In the genomic region with DNA sequence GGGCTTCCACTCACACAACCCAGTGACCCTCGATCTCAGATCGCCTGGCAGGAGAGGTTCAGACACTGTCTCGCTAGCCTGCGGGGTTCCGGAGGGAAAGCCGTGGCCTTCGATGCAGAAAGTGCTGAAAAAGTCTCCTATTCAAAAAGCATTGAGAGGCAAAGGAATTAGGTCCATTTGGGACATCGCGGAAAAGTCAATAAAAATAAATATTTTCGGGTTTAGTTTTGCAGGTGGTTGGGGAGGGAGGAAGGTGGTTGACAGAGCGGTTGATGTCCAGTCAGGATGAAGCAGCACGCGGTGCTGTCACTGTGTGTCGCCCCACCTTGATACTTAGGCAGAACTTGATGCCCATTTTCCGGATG, we compare ENCODE assay signal across 7 mouse cellular contexts. TPM values are rescaled to one million over a fixed set of nuclear protein-coding genes. Genes with fewer than 3 reads are reported as not detected.
A peak's percentile ranks its signal among the peaks of the same experiment; 100 is the strongest.
DNase-seq lines count a peak whose midpoint lies in the region; ATAC-seq and TF ChIP-seq lines count a peak whose summit lies in the region.

No protein-coding gene starts in this region.

- no peaks in the 10 kb centered on the region for H3K9me3 ChIP-seq in lung, embryonic 16.5 days (ENCODE audit: control insufficient read depth, low read length)
- H3K9me3 ChIP-seq in forebrain, embryonic 13.5 days (replicated peaks), result no peaks in the 10 kb centered on the region
- H3K9me3 ChIP-seq in limb, embryonic 13.5 days, result no peaks in the 10 kb centered on the region
- H3K9me3 ChIP-seq in stomach, embryonic 14.5 days (ENCODE audit: control insufficient read depth, low read depth, low read length), result no peaks in the 10 kb centered on the region

- TF ChIP-seq CTCF in cerebellum, adult 2 months (IDR thresholded peaks at IDR 0.05; ENCODE audit: borderline replicate concordance, insufficient read depth, low read depth, low read length), result no peak

- H3K9ac ChIP-seq in lung, embryonic 16.5 days (ENCODE audit: low read length), result no peak overlapping the region
- H3K9ac ChIP-seq in forebrain, embryonic 13.5 days, result no peak overlapping the region
- peak overlapping the region; percentile 73 for H3K9ac ChIP-seq in limb, embryonic 13.5 days
- H3K9ac ChIP-seq in stomach, embryonic 14.5 days (replicated peaks; ENCODE audit: low read depth, low read length), result no peak overlapping the region

- no peak for DNase-seq in lung, postnatal 36 days
- DNase-seq in adrenal gland, adult 8-10 months, result no peak
- DNase-seq in cerebellum, adult 2 months, result no peak

- no peaks in the 10 kb centered on the region for H3K36me3 ChIP-seq in lung, embryonic 16.5 days (ENCODE audit: control insufficient read depth, insufficient read depth, low read length)
- H3K36me3 ChIP-seq in forebrain, embryonic 13.5 days (ENCODE audit: poor library complexity, severe bottlenecking), result no peaks in the 10 kb centered on the region
- H3K36me3 ChIP-seq in limb, embryonic 13.5 days, result no peaks in the 10 kb centered on the region
- no peaks in the 10 kb centered on the region for H3K36me3 ChIP-seq in stomach, embryonic 14.5 days (ENCODE audit: control insufficient read depth, insufficient read depth, low read length)

- no peak for TF ChIP-seq POLR2A in cerebellum, adult 2 months (IDR thresholded peaks at IDR 0.05; ENCODE audit: borderline replicate concordance, insufficient read depth, low read length)

- 1% methylated on average over 15 of the region's 15 CpGs for WGBS in lung, embryonic 16.5 days
- WGBS in forebrain, embryonic 13.5 days, result under 1% methylated on average over 15 of the region's 15 CpGs
- under 1% methylated on average over 15 of the region's 15 CpGs for WGBS in limb, embryonic 13.5 days
- 1% methylated on average over 15 of the region's 15 CpGs for WGBS in stomach, embryonic 14.5 days
- WGBS in cerebellum, adult 2 months, result 2% methylated on average over 15 of the region's 15 CpGs

- ATAC-seq in lung, embryonic 16.5 days (ENCODE audit: low read depth), result no peak
- no peak for ATAC-seq in forebrain, embryonic 13.5 days
- no peak for ATAC-seq in limb, embryonic 13.5 days (ENCODE audit: low FRiP score, low read depth)
- ATAC-seq in stomach, embryonic 14.5 days (ENCODE audit: insufficient number of reproducible peaks, insufficient read depth, low FRiP score, low read depth), result no peak

- H3K27me3 ChIP-seq in lung, embryonic 16.5 days (ENCODE audit: control insufficient read depth, insufficient read depth, low read depth, low read length), result peaks cover 89% of the 10 kb centered on the region
- H3K27me3 ChIP-seq in forebrain, embryonic 13.5 days, result peaks cover 93% of the 10 kb centered on the region
- H3K27me3 ChIP-seq in limb, embryonic 13.5 days, result peaks cover 94% of the 10 kb centered on the region
- peaks cover 57% of the 10 kb centered on the region for H3K27me3 ChIP-seq in stomach, embryonic 14.5 days (ENCODE audit: control insufficient read depth, insufficient read depth, low read length)
- peaks cover 16% of the 10 kb centered on the region; the same call in 1 of the 2 replicates for H3K27me3 ChIP-seq in cerebellum, adult 2 months (ENCODE audit: control insufficient read depth, insufficient read depth, low read length)

- H3K4me2 ChIP-seq in lung, embryonic 16.5 days (ENCODE audit: low read depth, low read length), result peak overlapping the region; percentile 52
- H3K4me2 ChIP-seq in forebrain, embryonic 13.5 days, result peak overlapping the region; percentile 77
- peak overlapping the region; percentile 80 for H3K4me2 ChIP-seq in limb, embryonic 13.5 days (replicated peaks)
- peak overlapping the region; percentile 68 for H3K4me2 ChIP-seq in stomach, embryonic 14.5 days (replicated peaks; ENCODE audit: low read depth, low read length)

- peak overlapping the region; percentile 34 for H3K4me3 ChIP-seq in lung, embryonic 16.5 days (ENCODE audit: low read length)
- H3K4me3 ChIP-seq in forebrain, embryonic 13.5 days, result peak overlapping the region; percentile 44
- peak overlapping the region; percentile 54 for H3K4me3 ChIP-seq in limb, embryonic 13.5 days
- H3K4me3 ChIP-seq in stomach, embryonic 14.5 days (ENCODE audit: low read depth, low read length), result peak overlapping the region; percentile 26
- no peak overlapping the region for H3K4me3 ChIP-seq in cerebellum, adult 2 months (replicated peaks; ENCODE audit: insufficient read depth, low read depth, low read length)

- H3K4me1 ChIP-seq in lung, embryonic 16.5 days (replicated peaks; ENCODE audit: control insufficient read depth, insufficient read depth, low read length), result peaks cover 19% of the 10 kb centered on the region
- H3K4me1 ChIP-seq in forebrain, embryonic 13.5 days, result peaks cover 24% of the 10 kb centered on the region
- peaks cover 31% of the 10 kb centered on the region for H3K4me1 ChIP-seq in limb, embryonic 13.5 days
- 0 out of 2 replicates have a peak, but pooled peaks cover 4% of the 10 kb centered on the region for H3K4me1 ChIP-seq in stomach, embryonic 14.5 days (ENCODE audit: control insufficient read depth, insufficient read depth, low read length)
- no peaks in the 10 kb centered on the region; the same call in 1 of the 2 replicates for H3K4me1 ChIP-seq in cerebellum, adult 2 months (ENCODE audit: control insufficient read depth, insufficient read depth, low read length)

- no peak overlapping the region for H3K27ac ChIP-seq in lung, embryonic 16.5 days (ENCODE audit: low read length)
- H3K27ac ChIP-seq in forebrain, embryonic 13.5 days, result no peak overlapping the region
- H3K27ac ChIP-seq in limb, embryonic 13.5 days, result no peak overlapping the region
- no peak overlapping the region for H3K27ac ChIP-seq in stomach, embryonic 14.5 days (ENCODE audit: low read length)
- H3K27ac ChIP-seq in cerebellum, adult 2 months (ENCODE audit: insufficient read depth, low read length), result no peak overlapping the region

RNA-seq across cellular contexts. Expression of a gene that starts 1.8 kb away (rescaled TPM):
- polyA plus RNA-seq in lung, embryonic 16.5 days (2015; fragmentation: Nextera tagmentation; extraction: Ambion mirVana), result 0.63 and 0.69 TPM in 2 replicates
- polyA plus RNA-seq in forebrain, embryonic 13.5 days (2015; fragmentation: Nextera tagmentation; extraction: Ambion mirVana), result 0.26 and 0.43 TPM in 2 replicates
- polyA plus RNA-seq in limb, embryonic 13.5 days (2015; fragmentation: Nextera tagmentation; extraction: Ambion mirVana), result 21.9 and 22.6 TPM in 2 replicates
- 1.9 and 2.1 TPM in 2 replicates for polyA plus RNA-seq in stomach, embryonic 14.5 days (2014; fragmentation: Nextera tagmentation; extraction: Ambion mirVana)
- total RNA-seq in adrenal gland, adult 8-10 months (2022), result 10 to 100 TPM in 1 of 4 experiments, 1 to 10 TPM in 3; 2.6 to 12.0 (median 5.7) TPM
- not detected in 2 replicates for polyA plus RNA-seq in cerebellum, adult 2 months (2012; rRNA removed)
